Mouse (Mus musculus) CH12.LX (cell line): ENCODE data around the gene Cfap54.

ENCODE experiments used
- CTCF ChIP-seq, 2 experiments: IDR thresholded peaks in 1 of 2; conservative IDR thresholded peaks in 1 of 2; 2 replicates each; pipeline ENCODE4 v1.5.1; 2011 to 2012; ENCODE audit warnings: low read depth in 2 of 2, low read length in 2 of 2, improper control_type of control experiment in 1 of 2, inconsistent platforms in 1 of 2, mild to moderate bottlenecking in 1 of 2, moderate library complexity in 1 of 2
- E2F4 ChIP-seq: IDR thresholded peaks from 2 replicates; pipeline ENCODE4 v1.6.1; 2011; ENCODE audit warnings: low read depth, low read length, improper control_type of control experiment; ENCODE audit not compliant: insufficient replicate concordance
- HCFC1 ChIP-seq: IDR thresholded peaks from 2 replicates; pipeline ENCODE4 v1.6.1; 2012; ENCODE audit warnings: low read depth, mild to moderate bottlenecking, inconsistent platforms, low read length, improper control_type of control experiment
- MAX ChIP-seq: IDR thresholded peaks from 2 replicates; pipeline ENCODE4 v1.6.1; 2011; ENCODE audit warnings: low read length, improper control_type of control experiment
- MAZ ChIP-seq: IDR thresholded peaks from 2 replicates; pipeline ENCODE4 v1.6.1; 2012; ENCODE audit warnings: low read depth, mild to moderate bottlenecking, inconsistent platforms, low read length, improper control_type of control experiment, moderate library complexity
- MYC ChIP-seq: IDR thresholded peaks from 2 replicates; pipeline ENCODE4 v1.6.1; 2011; ENCODE audit warnings: low read depth, mild to moderate bottlenecking, improper control_type of control experiment, low read length
- POLR2A ChIP-seq: IDR thresholded peaks from 2 replicates; pipeline ENCODE4 v1.6.1; 2011; ENCODE audit warnings: low read depth, mild to moderate bottlenecking, improper control_type of control experiment, low read length
- RCOR1 ChIP-seq: conservative IDR thresholded peaks from 2 replicates; pipeline ENCODE4 v1.6.1; 2012; ENCODE audit warnings: low read depth, mild to moderate bottlenecking, inconsistent platforms, low read length, improper control_type of control experiment
- USF1 ChIP-seq: IDR thresholded peaks from 2 replicates; pipeline ENCODE4 v1.6.1; 2014; ENCODE audit warnings: low read depth, mild to moderate bottlenecking, inconsistent platforms, low read length, improper control_type of control experiment
- ZKSCAN1 ChIP-seq: IDR thresholded peaks from 2 replicates; pipeline ENCODE4 v1.6.1; 2012; ENCODE audit warnings: low read depth, inconsistent platforms, low read length, improper control_type of control experiment, borderline replicate concordance

GRCm38 (mm10) chr10:92888466-92888865 is 193.0 kb downstream of the Cfap54 start:
- TF ChIP-seq CTCF (conservative IDR thresholded peaks at IDR 0.05 in 1 of 2, IDR thresholded peaks at IDR 0.05 in 1 of 2; ENCODE audit: low read depth in 2 of 2, low read length in 2 of 2) = no peak
- no peak for TF ChIP-seq POLR2A
- TF ChIP-seq HCFC1 = no peak
- no peak for TF ChIP-seq MYC
- no peak for TF ChIP-seq E2F4
- TF ChIP-seq RCOR1 = no peak
- TF ChIP-seq MAX = no peak
- no peak for TF ChIP-seq MAZ
- TF ChIP-seq ZKSCAN1 = no peak
- TF ChIP-seq USF1 = no peak
